Mouse (Mus musculus): Measurements from ENCODE around the gene Fam83d.
"Not testable (repeated sequence)": the region's sequence is repeated elsewhere in the genome, so short reads cannot be mapped to it uniquely, and the experiment has no call there.

Gene Fam83d

DNA sequence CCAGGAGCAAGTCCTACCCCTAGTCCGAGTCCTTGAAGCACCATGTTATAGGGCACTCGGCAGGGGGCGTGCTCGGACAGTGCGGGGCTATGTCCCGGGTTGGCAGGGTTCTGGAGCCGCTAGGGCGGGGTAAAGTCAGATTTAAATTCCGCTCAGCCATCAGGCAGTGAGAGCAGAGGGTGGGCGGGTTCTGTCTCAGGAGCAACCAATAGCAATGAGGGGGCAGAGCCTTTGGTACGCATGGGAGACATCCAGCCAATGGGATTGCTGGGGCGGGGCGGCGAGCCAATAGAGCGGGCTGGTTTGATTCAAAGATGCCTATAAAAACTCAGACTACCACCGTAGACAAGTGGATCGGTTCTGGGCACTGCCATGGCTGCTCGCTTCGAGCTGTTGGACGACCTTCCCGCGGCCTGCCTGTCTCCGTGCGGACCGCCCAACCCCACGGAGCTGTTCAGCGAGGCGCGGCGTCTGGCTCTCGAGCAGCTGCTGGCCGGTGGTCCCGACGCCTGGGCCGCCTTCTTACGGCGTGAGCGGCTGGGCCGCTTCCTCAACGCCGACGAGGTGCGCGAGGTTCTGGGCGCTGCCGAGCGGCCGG lies at the start of gene Fam83d:
TSS of gene Fam83d (plus strand) at position 352 of the 598 bp plus-strand sequence.
- peak; percentile 94 for DNase-seq (ENCODE audit: low read depth, low spot score)

DNA sequence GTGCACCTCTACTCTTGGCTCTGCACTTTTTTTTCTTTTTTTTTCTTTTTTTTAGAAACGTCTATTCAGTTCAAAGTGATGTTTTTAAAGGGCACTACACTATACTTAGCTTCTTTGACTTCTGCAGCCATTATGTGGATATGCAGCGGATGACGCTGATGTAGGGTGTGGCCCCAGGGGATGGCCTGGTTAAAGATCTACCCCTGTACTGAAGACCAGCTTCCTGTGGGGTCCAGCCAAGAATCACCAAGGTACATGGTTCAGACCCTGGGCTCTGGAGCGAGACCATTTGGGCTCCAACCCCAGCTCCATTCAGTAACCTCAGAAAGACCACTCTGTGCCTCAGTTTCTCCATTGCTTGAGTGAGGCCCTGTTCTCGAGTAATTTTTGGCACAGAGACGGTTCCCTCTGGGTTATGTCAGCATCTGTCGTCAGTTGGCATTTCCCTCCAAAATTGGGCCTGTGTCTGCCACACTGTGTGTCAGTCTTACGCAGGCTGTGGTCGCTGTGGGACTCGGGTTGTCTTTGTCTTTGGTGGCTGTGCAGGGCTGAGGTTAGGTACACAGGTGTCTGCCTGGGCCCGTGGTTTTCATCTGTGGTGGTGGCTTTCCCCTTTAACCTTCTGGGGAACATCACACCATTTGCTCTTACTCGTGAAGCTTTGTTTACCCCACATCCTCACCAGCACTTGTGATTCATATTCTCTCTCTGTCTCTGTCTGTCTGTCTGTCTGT lies 48.9 kb upstream of the Fam83d start:
- no peak for DNase-seq (ENCODE audit: low read depth, low spot score)

- no peak for DNase-seq (ENCODE audit: low read depth, low spot score)
These were observed 47.0 kb upstream of the Fam83d start for GRCm38 (mm10) chr2:158720715-158721370.

DNA sequence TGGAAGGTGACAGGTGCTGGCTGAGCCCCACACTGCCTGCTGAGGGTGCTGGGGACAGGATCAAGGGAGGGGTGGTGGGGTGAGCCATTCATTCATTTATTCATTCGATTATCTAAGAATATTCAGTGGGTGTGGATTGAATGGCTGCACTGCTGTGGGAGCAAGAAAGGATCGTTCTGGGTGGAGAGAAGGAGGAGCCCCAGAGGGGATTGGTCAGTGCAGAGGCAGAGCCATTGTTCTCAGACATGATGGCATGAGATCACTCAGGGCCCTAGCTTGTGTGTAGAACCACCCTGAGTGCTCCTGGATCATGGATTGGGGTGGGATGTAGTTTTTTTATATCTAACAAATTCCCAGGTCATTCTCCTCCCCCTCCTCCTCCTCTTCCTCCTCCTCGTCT lies 46.4 kb upstream of the Fam83d start:
- no peak for DNase-seq (ENCODE audit: low read depth, low spot score)

DNA sequence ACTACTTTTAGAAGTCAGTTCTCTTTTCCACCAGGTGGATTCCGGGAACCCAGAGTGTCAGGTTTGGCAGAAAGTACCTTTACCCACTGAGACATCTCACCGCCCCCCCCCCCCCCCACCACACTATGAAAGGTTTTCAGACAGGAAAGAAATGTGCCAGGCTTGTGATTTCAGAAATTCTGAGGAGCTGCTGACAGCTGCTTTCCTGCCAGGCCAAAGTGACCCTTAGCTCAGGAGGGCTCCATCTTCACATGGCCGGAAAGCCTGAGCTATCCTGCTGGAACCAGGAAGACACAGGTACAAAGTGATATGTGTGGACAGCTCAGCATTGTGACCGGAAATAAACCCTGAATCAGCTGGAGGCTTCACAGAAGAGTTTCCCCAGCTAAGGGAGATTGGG lies 45.8 kb upstream of the Fam83d start:
- DNase-seq (ENCODE audit: low read depth, low spot score) = no peak

- no peak for DNase-seq (ENCODE audit: low read depth, low spot score)
These were observed 44.8 kb upstream of the Fam83d start for GRCm38 (mm10) chr2:158722991-158723551.

DNA sequence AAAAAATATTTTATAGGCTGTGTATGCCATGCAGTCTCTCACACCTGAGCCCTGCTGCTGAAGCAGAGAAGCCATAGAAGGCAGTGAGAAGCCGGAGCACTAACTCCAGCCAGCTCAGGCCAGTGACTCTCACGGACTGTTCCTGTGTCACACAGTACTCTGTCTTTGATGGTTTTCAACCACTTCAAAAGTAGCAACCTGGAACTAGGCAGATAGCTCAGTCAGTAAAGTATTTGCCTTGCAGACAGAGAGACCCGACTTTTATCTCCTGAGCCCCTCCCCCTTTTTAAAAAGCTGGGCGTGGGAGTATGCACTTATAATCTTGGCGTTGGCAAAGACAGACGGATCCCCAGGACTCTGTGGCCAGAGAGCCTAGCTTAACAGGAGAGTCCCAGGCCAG lies 44.1 kb upstream of the Fam83d start:
- no peak for DNase-seq (ENCODE audit: low read depth, low spot score)

GRCm38 (mm10) chr2:158726252-158726651 lies 41.6 kb upstream of the Fam83d start:
- no peak for DNase-seq (ENCODE audit: low read depth, low spot score)

DNA sequence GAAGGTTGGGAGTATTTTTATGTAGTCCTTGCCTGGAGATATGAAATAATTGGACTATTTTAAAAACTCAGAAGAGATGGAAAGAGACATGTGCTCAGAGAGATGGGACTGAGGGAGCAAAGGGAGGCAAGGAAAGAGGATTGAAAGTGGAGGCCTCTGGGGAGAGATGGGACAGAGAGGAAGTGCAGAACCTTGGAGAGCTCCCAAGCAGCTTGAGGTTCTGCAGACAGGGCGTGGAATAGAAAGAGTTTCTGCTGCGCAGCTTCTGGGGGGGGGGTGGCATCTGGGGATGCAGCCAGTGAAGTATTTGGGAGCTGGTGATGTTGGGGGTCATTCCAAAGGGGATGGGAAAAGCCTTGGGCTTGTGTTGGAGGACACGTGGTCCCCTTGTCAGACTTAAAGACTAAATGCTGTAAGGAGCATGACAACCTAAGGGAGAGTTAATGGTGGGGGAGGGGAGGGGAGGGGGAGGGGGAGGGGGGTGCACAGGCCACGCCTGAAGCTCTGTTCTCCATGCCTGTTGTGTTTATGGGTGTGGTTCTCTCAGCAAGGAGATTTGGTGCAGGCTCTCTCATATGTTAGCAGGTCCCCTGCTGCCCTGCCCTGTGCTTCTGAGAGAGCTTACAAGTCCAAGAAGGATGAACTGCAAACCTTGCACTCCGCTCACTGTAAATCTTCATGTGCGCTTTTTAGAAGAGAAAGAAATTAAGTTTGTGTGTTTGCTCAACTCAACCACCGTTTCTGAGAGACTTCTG lies 39.7 kb upstream of the Fam83d start:
- no peak for DNase-seq (ENCODE audit: low read depth, low spot score)

- no peak for DNase-seq (ENCODE audit: low read depth, low spot score)
These were observed 37.0 kb upstream of the Fam83d start for GRCm38 (mm10) chr2:158730896-158731295.

GRCm38 (mm10) chr2:158732521-158732920 lies 35.4 kb upstream of the Fam83d start:
- no peak for DNase-seq (ENCODE audit: low read depth, low spot score)

DNA sequence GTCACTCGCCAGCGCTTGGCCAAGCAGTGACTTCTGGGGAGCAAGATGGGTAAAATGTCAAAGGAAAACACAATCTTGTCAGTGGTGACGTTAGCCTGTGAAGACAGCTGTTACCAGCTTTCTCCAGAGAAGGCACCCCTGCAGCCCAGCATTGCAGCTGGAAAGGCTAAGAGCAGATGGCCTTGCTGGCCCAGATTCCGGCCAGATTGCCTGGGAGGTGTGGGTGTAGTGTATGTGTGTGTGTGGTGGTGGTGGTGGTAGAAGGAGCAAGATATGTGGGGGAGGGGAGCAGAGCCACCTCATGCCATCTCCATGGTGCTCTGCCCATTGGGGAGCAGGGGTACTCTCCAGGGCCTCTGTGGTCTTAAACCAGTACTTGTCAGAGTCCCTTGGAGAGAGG lies 34.8 kb upstream of the Fam83d start:
- no peak for DNase-seq (ENCODE audit: low read depth, low spot score)

- no peak for DNase-seq (ENCODE audit: low read depth, low spot score)
These were observed 34.0 kb upstream of the Fam83d start for GRCm38 (mm10) chr2:158733914-158734313.

- DNase-seq (ENCODE audit: low read depth, low spot score) = no peak
These were observed 33.3 kb upstream of the Fam83d start for GRCm38 (mm10) chr2:158734500-158735152.

DNA sequence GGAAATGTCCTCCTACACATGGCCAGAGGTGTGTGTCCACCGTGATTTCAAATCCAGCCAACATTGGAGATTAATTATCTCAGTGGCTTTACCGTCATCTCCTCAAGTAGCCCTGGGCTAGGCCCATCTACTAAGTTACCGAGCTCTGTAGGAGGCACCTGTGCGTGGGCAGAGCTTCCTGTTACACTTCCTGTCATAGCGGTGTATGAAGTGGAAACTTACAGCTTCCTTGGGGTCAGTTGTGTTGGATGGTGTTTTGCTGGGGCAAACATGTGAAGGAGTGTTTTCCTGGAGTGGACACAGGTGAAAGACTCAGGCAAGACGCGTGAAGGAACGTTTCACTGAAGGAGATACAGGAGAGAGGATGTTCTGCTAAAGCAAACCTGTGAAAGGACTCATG lies 32.6 kb upstream of the Fam83d start:
- no peak for DNase-seq (ENCODE audit: low read depth, low spot score)

DNA sequence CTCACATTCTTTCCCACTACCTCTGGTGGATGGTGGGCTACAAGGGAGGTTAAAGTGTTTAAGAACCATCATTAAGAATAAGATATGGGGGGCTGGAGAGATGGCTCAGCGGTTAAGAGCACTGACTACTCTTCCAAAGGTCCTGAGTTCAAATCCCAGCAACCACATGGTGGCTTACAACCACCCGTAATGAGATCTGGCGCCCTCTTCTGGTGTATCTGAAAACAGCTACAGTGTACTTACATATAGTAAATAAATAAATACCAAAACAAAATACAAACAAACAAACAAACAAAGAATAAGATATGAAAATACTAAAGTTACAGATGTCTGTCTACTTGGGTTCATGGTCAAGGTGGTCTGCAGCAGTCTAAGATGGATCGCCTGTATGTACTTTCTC lies 31.6 kb upstream of the Fam83d start:
- not testable (repeated sequence) for DNase-seq (ENCODE audit: low read depth, low spot score)

DNA sequence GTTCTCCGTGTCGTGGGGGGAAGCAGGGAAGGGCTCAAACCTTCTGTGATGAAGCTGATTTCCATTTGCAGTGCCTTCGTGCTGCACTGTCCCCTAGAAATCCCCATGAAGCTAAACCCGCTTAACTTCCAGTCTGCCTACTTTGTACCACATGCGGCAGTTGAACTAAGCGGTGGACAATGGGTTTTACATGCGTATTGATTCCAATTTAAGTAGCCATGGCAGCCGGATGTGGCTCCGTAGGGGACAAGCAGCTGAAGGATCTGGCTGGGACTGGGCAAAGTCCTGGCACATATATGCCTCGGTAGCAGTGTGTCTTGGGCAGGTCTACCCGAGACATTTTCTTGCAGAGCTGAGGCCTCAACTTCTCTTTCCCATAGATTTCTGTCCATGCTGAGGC lies 29.3 kb upstream of the Fam83d start:
- no peak for DNase-seq (ENCODE audit: low read depth, low spot score)

DNA sequence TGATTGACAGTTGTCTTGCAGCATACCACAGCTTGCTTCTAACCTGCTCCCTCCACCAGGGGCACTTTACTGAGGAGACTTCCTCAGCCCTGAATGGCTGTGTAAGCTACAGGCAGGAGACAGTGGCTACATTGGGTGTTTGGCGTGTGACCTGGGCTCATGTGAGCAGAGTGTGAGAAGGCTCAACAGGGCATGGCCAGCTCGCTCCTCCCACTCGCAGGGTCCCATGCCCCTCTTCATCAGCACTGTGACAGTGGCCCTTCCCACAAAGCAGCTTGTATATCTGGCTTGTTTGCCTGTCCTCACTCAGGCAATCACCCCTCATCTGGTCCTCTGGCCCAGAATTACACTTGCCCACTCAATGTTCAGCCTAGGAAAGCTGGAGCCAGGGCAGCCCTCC lies 28.8 kb upstream of the Fam83d start:
- DNase-seq (ENCODE audit: low read depth, low spot score) = no peak

DNA sequence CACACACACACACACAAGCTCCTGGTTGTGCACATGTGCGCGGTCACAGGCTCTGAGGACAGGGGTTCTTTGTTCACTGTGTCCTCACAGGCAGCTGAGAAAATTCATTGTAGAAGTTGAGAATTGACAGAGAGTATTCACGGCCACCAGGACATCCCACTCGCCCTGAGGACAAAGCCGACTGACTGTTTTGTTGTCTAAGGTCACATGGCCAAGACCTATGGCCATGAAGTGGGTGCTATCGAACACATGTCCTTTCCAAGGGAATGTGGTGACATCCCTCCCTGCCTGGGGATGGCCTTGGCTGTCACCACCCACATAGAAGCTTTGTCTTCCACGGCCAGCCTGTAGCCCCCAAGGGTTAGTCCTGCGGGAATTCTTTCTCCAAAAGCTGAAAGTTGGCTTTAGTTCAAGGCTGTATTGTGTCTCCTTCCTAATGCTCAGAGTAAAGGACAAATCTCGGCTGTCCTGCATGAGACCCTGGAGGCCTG lies 26.8 kb upstream of the Fam83d start:
- DNase-seq (ENCODE audit: low read depth, low spot score) = no peak

- no peak for DNase-seq (ENCODE audit: low read depth, low spot score)
These were observed 25.5 kb upstream of the Fam83d start for GRCm38 (mm10) chr2:158742431-158742830.

DNA sequence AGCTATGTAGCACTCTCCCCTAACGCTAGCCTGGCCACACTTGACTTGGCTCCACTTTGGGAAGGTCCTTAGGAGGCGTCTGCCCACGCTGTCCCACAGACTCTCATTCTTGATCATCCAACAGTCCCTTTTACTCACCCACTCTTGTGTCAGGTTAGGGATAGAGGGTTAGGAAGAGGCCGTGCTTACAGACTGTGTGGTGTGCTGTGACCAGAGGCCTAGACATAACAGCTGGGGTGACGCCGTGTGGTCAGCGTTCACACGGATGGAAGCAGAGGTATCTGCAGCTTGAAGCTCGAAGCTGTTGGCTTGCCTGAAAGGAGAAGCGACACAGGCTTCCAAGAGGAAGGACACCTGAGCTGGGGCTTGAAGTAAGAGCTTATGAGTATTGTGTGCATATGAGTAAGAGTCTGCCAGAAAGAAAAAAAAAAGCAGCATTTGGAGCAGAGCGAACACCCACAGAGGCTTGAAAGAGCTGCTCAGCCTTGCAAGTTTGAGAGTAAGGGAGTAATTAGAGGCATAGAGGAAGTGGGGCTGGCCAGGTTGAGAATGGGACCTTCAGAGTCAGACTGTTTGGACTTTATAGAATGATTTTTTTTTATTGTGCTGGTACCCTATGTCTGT lies 24.3 kb upstream of the Fam83d start:
- no peak for DNase-seq (ENCODE audit: low read depth, low spot score)

Data from embryo, embryonic 11.5 days (tissue).